Mouse (Mus musculus) ES-E14 (cell line): ENCODE data around the gene Robo2.

ENCODE experiments used
- CHD2 ChIP-seq: IDR thresholded peaks from 2 replicates; pipeline ENCODE4 v1.6.1; 2014; ENCODE audit warnings: mild to moderate bottlenecking, low read depth, low read length, inconsistent platforms
- HCFC1 ChIP-seq: IDR thresholded peaks from 2 replicates; pipeline ENCODE4 v1.6.1; 2012; ENCODE audit warnings: low read length, inconsistent platforms, borderline replicate concordance; ENCODE audit not compliant: insufficient read depth
- MAFK ChIP-seq: IDR thresholded peaks from 2 replicates; pipeline ENCODE4 v1.6.1; 2014; ENCODE audit warnings: mild to moderate bottlenecking, low read depth, low read length, inconsistent platforms; ENCODE audit not compliant: insufficient read depth
- ZNF384 ChIP-seq: IDR thresholded peaks from 2 replicates; pipeline ENCODE4 v1.6.1; 2012; ENCODE audit warnings: low read depth, low read length, inconsistent platforms

DNA sequence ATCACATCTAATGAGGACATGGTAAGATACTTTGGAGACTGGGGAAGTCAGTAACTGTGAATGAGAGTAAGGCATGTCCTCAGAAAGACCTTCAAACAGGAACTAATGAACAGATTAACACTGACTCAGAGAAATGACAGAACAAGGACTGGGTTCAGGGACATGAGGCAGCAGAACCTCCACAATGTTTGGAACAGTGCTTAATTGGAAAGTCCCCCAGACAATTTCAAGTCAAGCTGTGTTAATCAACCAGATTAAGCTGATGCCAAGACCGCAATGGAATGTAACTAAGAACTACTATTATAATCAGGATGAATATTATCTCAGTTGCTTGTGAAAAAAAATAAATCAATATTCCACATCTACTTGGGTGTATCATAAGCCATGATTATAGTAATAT lies 137.0 kb downstream of the Robo2 start:
- TF ChIP-seq ZNF384, result no peak
- no peak for TF ChIP-seq HCFC1
- TF ChIP-seq CHD2, result no peak
- TF ChIP-seq MAFK, result no peak
